Mouse (Mus musculus) lung, adult 2 months (tissue): ENCODE results near the gene Rtbdn. TPM values are rescaled to one million over a fixed set of nuclear protein-coding genes. Genes with fewer than 3 reads are reported as not detected.

ENCODE experiments used
- DNase-seq: peaks from one replicate; pipeline ENCODE4 v3.0.0; 2022
- H3K4me1 ChIP-seq: fragments of 200-500 bp; 2 replicates; pipeline ENCODE4 v1.6.1; 2011; ENCODE audit warnings: low read length; ENCODE audit not compliant: control insufficient read depth, insufficient read depth
- H3K4me3 ChIP-seq: fragments of 200-500 bp; replicated peaks from 2 replicates; pipeline ENCODE3; 2011; ENCODE audit warnings: low read depth, mild to moderate bottlenecking, control low read depth, low read length; ENCODE audit errors: extremely low read depth
- CTCF ChIP-seq: fragments of 200-500 bp; IDR thresholded peaks from 2 replicates; pipeline ENCODE4 v1.5.1; 2011; ENCODE audit warnings: mild to moderate bottlenecking, low read length, control low read depth; ENCODE audit not compliant: insufficient read depth
- POLR2A ChIP-seq: fragments of 200-500 bp; IDR thresholded peaks from 2 replicates; pipeline ENCODE4 v1.6.1; 2011; ENCODE audit warnings: low read depth, mild to moderate bottlenecking, control low read depth, low read length, borderline replicate concordance; ENCODE audit errors: extremely low read depth
- WGBS: fragments of 180-500 bp; shearing (Covaris S2); methylation state at CpG from one replicate; pipeline ENCODE4 v1.1.7; 2018; 5-methylcytosine and 5-hydroxymethylcytosine counted together
- polyA plus RNA-seq: library from polyadenylated mRNA; depleted of rRNA; stranded (reverse); fragments of >200 nt; gene quantifications from 2 replicates; pipeline ENCODE4 v1.2.3, GENCODE M21; 2012

Rtbdn gene
- polyA plus RNA-seq, 1 experiment = not detected

DNA sequence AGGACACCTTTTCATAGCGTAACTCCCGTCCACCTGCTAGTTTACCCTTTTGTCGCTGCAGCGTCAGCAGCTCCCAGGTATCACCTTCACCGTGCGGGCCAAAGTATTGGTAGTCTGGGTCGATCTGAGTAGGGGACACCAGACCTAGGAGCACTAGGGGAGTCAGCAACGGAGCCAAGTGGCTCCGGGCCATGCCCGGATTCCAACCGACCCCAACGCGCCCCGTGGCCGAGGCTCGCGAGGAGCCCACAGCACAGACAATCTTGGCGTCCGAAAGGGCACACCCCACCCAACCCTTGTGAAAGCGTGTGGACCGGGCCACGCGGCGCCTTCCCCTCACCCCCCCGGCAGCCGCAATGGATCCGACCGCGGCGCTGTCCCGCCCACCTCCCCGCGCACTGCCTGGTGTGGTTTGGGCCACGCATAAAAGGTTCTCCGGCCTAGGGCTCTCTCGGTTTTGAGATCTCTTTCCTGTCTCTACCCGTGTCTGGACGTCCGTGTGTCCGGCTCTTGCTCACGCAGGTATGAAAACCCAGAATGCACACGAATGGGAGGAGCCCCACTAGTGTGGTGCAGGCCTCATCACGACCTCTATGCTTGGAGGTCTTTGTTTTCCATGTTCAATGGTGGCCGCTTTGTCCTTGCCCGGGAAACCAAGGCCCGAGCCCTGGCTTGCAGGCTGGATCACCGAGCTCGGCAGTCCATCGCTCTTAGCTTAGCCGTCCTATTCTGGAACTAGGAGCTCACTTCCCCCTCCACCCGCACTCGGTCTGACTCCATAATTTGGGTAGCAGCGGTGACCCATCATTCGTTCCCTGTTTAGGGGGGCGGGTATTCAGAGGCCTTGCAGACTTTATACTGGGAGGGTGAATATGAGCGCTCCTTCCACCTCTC, 22.7 kb downstream of the Rtbdn start, which contains the start of the genes Gm49661, Prdx2 and Rnaseh2a:
Gene Gm49661, minus strand, starts transcription at position 193 of the 894 bp plus-strand sequence.
Gene Prdx2, plus strand, starts transcription at position 347 of the 894 bp plus-strand sequence.
Gene Rnaseh2a, minus strand, starts transcription at position 527 of the 894 bp plus-strand sequence.
- WGBS = under 1% methylated on average over 56 of the region's 56 CpGs
- TF ChIP-seq POLR2A = peak; percentile 83; the same call in 1 of the 2 replicates
- TF ChIP-seq CTCF = no peak
- peak within 1 kb of the TSS; percentile 90 for H3K4me3 ChIP-seq
- H3K4me1 ChIP-seq = peaks cover 9% of the 10 kb centered on the region
- DNase-seq = peak; percentile 70

GRCm38 (mm10) chr8:84970135-84970790, 23.5 kb downstream of the Rtbdn start:
- 6% methylated on average over 21 of the region's 21 CpGs for WGBS
- Histone ChIP-seq H3K4me3 (peak overlapping the region; percentile 90), H3K4me1 (peaks cover 8% of the 10 kb centered on the region)
- no peak for TF ChIP-seq POLR2A
- TF ChIP-seq CTCF = no peak
- DNase-seq = no peak

GRCm38 (mm10) chr8:84970913-84971312, 24.1 kb downstream of the Rtbdn start:
- DNase-seq = no peak
- TF ChIP-seq CTCF (no peak), POLR2A (no peak)
- WGBS = 62% methylated on average over 5 of the region's 5 CpGs
- no peak overlapping the region for H3K4me3 ChIP-seq
- peaks cover 12% of the 10 kb centered on the region for H3K4me1 ChIP-seq

GRCm38 (mm10) chr8:84973079-84973478, 26.3 kb downstream of the Rtbdn start:
- TF ChIP-seq POLR2A (no peak), CTCF (no peak)
- DNase-seq = no peak
- no peak overlapping the region for H3K4me3 ChIP-seq
- 96% methylated on average over 1 of the region's 1 CpGs for WGBS
- H3K4me1 ChIP-seq = peaks cover 11% of the 10 kb centered on the region

- DNase-seq = peak; percentile 54
- TF ChIP-seq CTCF (peak; percentile 77), POLR2A (no peak)
- Histone ChIP-seq H3K4me3 (no peak overlapping the region), H3K4me1 (peaks cover 14% of the 10 kb centered on the region)
- 47% methylated on average over 4 of the region's 4 CpGs for WGBS
These were observed 27.2 kb downstream of the Rtbdn start for GRCm38 (mm10) chr8:84973803-84974542.

DNA sequence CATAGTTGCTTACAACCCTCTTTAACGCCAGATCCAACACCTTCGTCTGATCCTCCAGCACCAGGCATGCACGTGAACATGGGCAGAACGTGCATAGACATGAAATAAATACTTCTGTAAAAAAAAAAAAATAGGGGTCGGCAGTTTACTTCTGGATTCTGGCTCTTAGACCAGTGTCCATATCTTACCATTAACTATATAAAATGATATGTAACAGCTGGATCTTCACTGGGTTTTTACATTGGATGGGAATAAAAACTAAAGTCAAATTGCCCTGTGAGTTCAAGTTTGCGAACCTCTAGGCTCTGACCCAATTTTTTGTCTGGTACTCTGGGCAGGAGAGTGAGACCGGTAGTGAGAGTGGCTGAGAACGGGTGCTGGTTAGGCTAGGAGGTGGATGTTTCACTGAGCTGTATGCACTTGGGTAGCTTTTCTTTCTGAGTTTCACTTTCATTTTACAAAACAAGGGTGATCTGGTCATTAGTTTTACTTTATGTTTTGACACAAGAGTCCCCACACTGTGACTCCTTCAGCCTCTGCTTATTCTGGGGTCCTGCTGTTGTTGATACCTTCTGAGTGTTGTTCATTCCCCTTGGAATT, 27.9 kb downstream of the Rtbdn start:
- no peak for DNase-seq
- Histone ChIP-seq H3K4me3 (no peak overlapping the region), H3K4me1 (peaks cover 16% of the 10 kb centered on the region)
- TF ChIP-seq POLR2A (no peak), CTCF (no peak)
- 65% methylated on average over 8 of the region's 8 CpGs for WGBS

GRCm38 (mm10) chr8:84975434-84975833, 28.6 kb downstream of the Rtbdn start:
- WGBS = 29% methylated on average over 7 of the region's 7 CpGs
- no peak overlapping the region for H3K4me3 ChIP-seq
- peaks cover 15% of the 10 kb centered on the region for H3K4me1 ChIP-seq

DNA sequence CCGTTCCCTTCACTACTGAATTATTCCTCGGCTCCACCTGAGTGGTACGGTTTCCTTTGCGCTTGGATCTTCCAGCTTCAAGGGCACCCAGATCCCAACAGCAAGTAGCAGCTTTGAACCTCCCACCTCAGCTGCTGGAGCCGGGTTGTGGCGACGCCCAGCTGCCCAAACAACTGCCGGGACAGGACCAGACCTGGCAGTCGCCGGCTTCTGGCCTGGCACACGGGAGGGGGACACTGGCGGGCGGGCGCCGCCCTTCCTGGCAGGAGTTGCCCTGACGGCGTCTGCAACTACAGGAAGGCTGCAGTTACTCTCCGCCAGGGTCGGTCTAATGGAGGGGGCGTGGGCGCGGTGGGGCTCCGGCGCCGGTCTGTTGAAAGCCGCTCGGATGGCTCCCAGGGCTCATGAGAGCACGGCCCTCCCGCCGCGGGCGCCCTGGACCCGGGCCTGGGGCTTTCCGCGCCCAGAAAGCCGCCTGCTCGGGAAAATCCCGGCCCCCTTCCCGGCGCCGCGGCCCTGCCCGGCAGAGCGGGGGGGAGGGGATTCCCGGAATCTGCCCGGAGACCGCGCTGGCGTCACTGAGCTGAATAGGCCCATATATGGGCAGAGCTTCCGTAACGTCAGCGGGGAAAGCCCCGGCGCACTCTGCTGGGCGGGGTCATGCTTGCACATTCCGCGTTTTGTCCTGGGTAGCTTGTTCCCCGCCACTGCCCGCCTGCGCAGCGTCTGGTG, 29.4 kb downstream of the Rtbdn start:
- TF ChIP-seq CTCF = no peak
- TF ChIP-seq POLR2A = peak; percentile 97
- peaks cover 23% of the 10 kb centered on the region for H3K4me1 ChIP-seq
- DNase-seq = peak; percentile 97
- H3K4me3 ChIP-seq = peak overlapping the region; percentile 71
- WGBS = 1% methylated on average over 56 of the region's 61 CpGs

More at GRCm38 (mm10) chr8:84975434-84975833, 28.6 kb downstream of the Rtbdn start:
- TF ChIP-seq POLR2A (no peak), CTCF (peak; percentile 86)
- peak; percentile 71 for DNase-seq
